Mouse (Mus musculus) brain, embryonic 14.5 days (tissue): ENCODE results near the gene Itpr3.

Experiments
- CTCF ChIP-seq: fragments of 200-500 bp; IDR thresholded peaks from 2 replicates; pipeline ENCODE4 v1.5.1; 2012; ENCODE audit warnings: inconsistent platforms, mild to moderate bottlenecking, moderate library complexity, borderline replicate concordance; ENCODE audit not compliant: insufficient read depth, insufficient read length; ENCODE audit errors: extremely low read depth
- POLR2A ChIP-seq: fragments of 200-500 bp; IDR thresholded peaks from 2 replicates; pipeline ENCODE4 v1.6.1; 2012; ENCODE audit warnings: mild to moderate bottlenecking, inconsistent platforms, borderline replicate concordance; ENCODE audit not compliant: poor library complexity, insufficient read depth, insufficient read length, severe bottlenecking; ENCODE audit errors: extremely low read depth

- TF ChIP-seq POLR2A, result no peak
- no peak for TF ChIP-seq CTCF
These were observed 68.6 kb downstream of the Itpr3 start for GRCm38 (mm10) chr17:27125669-27126202.
